Mouse (Mus musculus) spleen, adult 2 months (tissue): ENCODE measurements around the gene Kcnk3.

Experiments
- CTCF ChIP-seq: fragments of 200-500 bp; IDR thresholded peaks from 2 replicates; pipeline ENCODE4 v1.5.1; 2011; ENCODE audit warnings: mild to moderate bottlenecking, inconsistent platforms; ENCODE audit not compliant: insufficient read depth, insufficient read length, insufficient replicate concordance; ENCODE audit errors: extremely low read depth
- POLR2A ChIP-seq: fragments of 200-500 bp; IDR thresholded peaks from 2 replicates; pipeline ENCODE4 v1.6.1; 2011; ENCODE audit warnings: low read depth, low read length, inconsistent platforms

DNA sequence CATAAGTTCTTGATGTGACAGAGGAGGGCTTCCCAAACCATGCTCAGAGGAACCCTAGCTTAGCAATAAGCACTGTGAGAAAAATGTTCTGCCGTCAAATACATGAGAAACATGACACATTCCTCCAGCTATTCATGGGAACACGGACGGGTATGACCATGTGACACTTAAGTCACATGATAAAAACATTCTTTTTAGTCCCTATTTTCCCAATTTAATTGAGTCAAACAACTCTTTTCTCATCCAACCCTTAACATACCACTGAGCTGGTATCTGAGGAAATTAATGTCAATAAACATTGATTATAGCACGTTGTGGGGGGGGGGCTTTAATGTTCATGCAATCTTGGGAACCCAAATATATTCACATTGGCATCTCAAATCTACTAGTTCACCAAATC, 27.8 kb downstream of the Kcnk3 start:
- TF ChIP-seq POLR2A (no peak), CTCF (no peak)
